Mouse (Mus musculus): ENCODE measurements at regions not wholly inside any gene's neighbourhood (a gene's known extent, or its start where the extent isn't known, plus 50 kb on each side); places are given as distances from the start of the nearest gene placed in this dataset.

GRCm38 (mm10) chr13:90480484-90480883, 391.1 kb upstream of the Xrcc4 start:
- TF ChIP-seq CTCF (IDR thresholded peaks at IDR 0.05; ENCODE audit: extremely low read depth, insufficient read depth, insufficient read length, insufficient replicate concordance) (no peak), POLR2A (IDR thresholded peaks at IDR 0.05; ENCODE audit: low read depth, low read length) (no peak)
